Mouse (Mus musculus) CD4-positive naive resting alpha-beta T cell, adult 76 days (primary cell): Measurements from ENCODE around the gene Cyp2j8. TPM values are rescaled to one million over a fixed set of nuclear protein-coding genes. Genes with fewer than 3 reads are reported as not detected.

Experiments
- total RNA-seq: library from RNA; stranded (reverse); gene quantifications from one replicate; pipeline ENCODE4 v1.2.4, GENCODE M21; 2023

Gene Cyp2j8
- total RNA-seq: not detected

DNA sequence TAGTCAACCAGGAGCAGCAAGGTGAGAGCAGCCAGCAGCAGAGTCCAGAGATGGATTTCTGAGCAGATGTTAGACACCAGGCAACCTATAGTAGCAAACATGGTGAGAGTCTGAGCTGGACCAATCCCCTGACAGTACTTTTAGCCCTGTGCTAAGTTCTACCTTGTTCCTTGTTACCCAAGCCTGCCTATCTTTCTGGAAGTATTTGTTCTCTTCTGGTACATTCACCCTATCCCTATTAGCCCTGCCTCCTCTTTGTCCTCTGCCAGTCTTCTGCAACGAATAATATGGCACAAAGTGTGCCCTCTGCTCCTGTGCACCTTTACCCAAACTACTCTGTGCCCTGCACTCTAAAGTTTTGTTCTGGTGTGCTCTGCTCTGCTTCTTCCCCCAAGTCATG lies at the start of gene Cyp2j8:
TSS of gene Cyp2j8 (minus strand) at position 101 of the 400 bp plus-strand sequence.

DNA sequence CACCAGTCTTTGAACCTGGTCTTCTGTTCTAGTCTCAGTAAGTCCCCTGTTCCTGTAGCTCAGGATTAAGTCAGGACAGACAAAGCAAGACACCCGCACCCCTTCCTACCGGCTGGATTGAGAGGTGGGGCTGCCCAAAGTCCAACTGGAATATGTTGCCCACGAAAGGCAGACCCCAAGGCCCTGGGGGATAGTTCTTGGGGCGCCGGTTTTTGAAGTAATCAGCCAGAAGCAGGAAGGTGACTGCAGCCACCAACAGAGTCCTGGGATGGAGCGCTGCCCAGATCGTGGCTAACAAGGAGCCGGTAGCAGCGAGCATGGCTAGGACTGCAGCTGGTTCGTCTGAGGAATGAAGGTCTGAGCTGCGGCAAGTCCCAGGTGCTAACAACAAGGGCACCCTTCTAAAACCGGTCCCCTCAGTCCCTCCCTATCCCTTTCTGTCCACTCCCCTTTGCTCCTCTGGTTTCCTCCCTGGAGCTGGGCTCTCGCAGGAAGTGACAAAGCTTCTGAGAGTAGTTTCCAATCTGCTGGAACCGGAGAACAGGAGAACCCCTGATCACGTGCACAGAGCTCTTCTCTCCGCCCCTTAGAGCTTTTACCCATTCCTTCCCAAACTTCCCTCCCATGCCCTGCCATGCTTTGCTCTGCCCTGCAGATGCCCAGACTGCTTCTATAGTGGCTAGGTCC lies 46.1 kb upstream of the Cyp2j8 start, which contains the start of gene Cyp2j6:
TSS of gene Cyp2j6 (minus strand) at position 529 of the 687 bp plus-strand sequence.

Other genes starting within 250 kb of the Cyp2j8 start
- gene Cyp2j11, start 158.7 kb downstream of the Cyp2j8 start, total RNA-seq: not detected
- gene Cyp2j6, start 46.3 kb upstream of the Cyp2j8 start, total RNA-seq: not detected
- not detected for gene Cyp2j9, start 84.2 kb upstream of the Cyp2j8 start, total RNA-seq
- gene Cyp2j5, start 156.8 kb upstream of the Cyp2j8 start, total RNA-seq: not detected